Mouse (Mus musculus) layer of hippocampus, postnatal 25 days (tissue): Measurements from ENCODE around the gene 2810408A11Rik. TPM values are rescaled to one million over a fixed set of nuclear protein-coding genes. Genes with fewer than 3 reads are reported as not detected.

Source experiments
- DNase-seq, 2 experiments: peaks; one replicate each; pipeline ENCODE4 v3.0.0; 2022; ENCODE audit warnings: mixed read lengths in 2 of 2, low spot score in 1 of 2; ENCODE audit errors: extremely low spot score in 1 of 2
- total RNA-seq, 2 experiments: library from RNA; stranded (reverse); gene quantifications; 2 replicates each; pipeline ENCODE4 v1.2.3; 2021

2810408A11Rik gene
- total RNA-seq, 2 experiments from 2014 or later, result 0.62 to 1.8 TPM

- no peak for DNase-seq
These were observed 13.6 kb upstream of the 2810408A11Rik start for GRCm38 (mm10) chr11:69914372-69914764.

- peak; percentile 87 to 93 for DNase-seq
These were observed 13.0 kb upstream of the 2810408A11Rik start, which contains the start of gene Gps2 for GRCm38 (mm10) chr11:69913554-69914371. Gps2 (plus strand) TSS chr11:69913888.

- no peak for DNase-seq
These were observed 12.1 kb upstream of the 2810408A11Rik start for GRCm38 (mm10) chr11:69912716-69913530.

- no peak for DNase-seq
These were observed 10.9 kb upstream of the 2810408A11Rik start for GRCm38 (mm10) chr11:69911701-69912100.

GRCm38 (mm10) chr11:69910781-69911560 is 10.2 kb upstream of the 2810408A11Rik start:
- no peak for DNase-seq

- no peak for DNase-seq
These were observed 9.4 kb upstream of the 2810408A11Rik start for GRCm38 (mm10) chr11:69910177-69910576.

GRCm38 (mm10) chr11:69909174-69909573 is 8.4 kb upstream of the 2810408A11Rik start:
- no peak for DNase-seq

- no peak for DNase-seq
These were observed 7.9 kb upstream of the 2810408A11Rik start for GRCm38 (mm10) chr11:69908645-69909044.

GRCm38 (mm10) chr11:69904311-69904710 is 3.5 kb upstream of the 2810408A11Rik start:
- DNase-seq, result no peak

GRCm38 (mm10) chr11:69902972-69903371 is 2.2 kb upstream of the 2810408A11Rik start:
- DNase-seq, result no peak

- no peak for DNase-seq
These were observed 1.2 kb upstream of the 2810408A11Rik start for GRCm38 (mm10) chr11:69901993-69902392.

- peak; percentile 80 to 91 for DNase-seq
These were observed 639 bp upstream of the 2810408A11Rik start for GRCm38 (mm10) chr11:69901406-69901846.

- DNase-seq, result no peak
These were observed 917 bp downstream of the 2810408A11Rik start for GRCm38 (mm10) chr11:69899870-69900269.

GRCm38 (mm10) chr11:69895291-69895690 is 5.5 kb downstream of the 2810408A11Rik start, which contains the start of gene Acap1:
Acap1 (minus strand) TSS chr11:69895539.
- no peak for DNase-seq

- DNase-seq, result no peak
These were observed 6.1 kb downstream of the 2810408A11Rik start for GRCm38 (mm10) chr11:69894671-69895070.

GRCm38 (mm10) chr11:69891482-69891881 is 9.3 kb downstream of the 2810408A11Rik start:
- DNase-seq, result peak in 1 of 2 experiments; percentile 34

- no peak for DNase-seq
These were observed 13.7 kb downstream of the 2810408A11Rik start for GRCm38 (mm10) chr11:69886907-69887635.

GRCm38 (mm10) chr11:69884663-69885062 is 16.1 kb downstream of the 2810408A11Rik start:
- no peak for DNase-seq

- no peak for DNase-seq
These were observed 16.5 kb downstream of the 2810408A11Rik start for GRCm38 (mm10) chr11:69884240-69884639.
